Mouse (Mus musculus) heart, postnatal 4 days (tissue): ENCODE measurements around the gene Ryr1. TPM values are rescaled to one million over a fixed set of nuclear protein-coding genes. Genes with fewer than 3 reads are reported as not detected.

ENCODE experiments used
- DNase-seq: peaks from one replicate; pipeline ENCODE4 v3.0.0; 2021
- total RNA-seq, 2 experiments: library from RNA; stranded (reverse); gene quantifications; 2 replicates each; pipeline ENCODE4 v1.2.3; 2021

Gene Ryr1
- total RNA-seq, 2 experiments from 2014 or later, result 0.10 to 0.88 TPM

GRCm38 (mm10) chr7:29031641-29032040, 93.3 kb downstream of the Ryr1 start:
- no peak for DNase-seq

DNA sequence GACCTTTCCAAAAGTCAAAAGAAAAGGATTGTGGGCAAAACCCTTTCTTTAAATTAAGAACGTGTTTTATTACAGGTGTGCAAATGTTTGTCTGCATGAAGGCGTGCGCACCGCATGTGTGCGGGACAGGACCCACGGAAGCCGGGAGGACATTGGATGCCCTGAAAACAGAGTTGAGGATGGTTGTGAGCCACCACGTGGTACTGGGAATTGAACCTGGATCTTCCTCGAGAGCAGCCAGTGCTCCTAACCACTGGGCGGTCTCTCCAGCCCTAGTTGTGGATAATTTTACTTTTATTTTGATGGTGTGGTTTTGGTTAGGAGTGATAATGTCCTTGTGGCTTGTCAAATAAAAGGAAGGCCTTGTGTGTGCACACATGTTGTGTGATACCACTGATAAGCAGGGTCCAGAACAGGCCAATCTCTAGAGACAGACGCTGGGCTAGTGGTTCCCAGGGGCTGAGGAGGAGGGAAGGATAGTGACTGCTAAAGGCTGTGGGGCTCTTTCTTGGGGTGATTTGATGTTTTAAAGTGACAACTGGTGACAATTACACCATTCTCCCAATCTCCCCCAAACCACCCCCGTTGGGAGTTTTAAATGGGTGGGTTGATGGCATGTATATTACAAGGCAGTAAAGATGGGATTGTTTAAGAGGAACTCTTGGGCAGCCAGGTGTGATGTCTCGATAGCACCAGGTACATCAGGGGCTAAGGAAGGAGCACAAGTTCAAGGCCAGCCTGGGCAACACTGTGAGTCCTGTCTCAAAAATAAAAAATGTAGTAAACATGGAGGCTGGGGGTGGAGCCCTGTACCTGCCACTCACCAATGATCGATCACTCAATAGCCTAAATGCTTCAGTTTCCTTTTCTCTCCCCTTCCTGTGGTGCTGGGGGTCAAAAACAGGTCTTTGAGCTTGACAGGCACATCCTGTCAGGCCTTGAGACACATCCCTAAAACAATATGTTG, 95.0 kb downstream of the Ryr1 start:
- no peak for DNase-seq

- no peak for DNase-seq
Measured at GRCm38 (mm10) chr7:29028761-29029160, 96.2 kb downstream of the Ryr1 start.

- DNase-seq, result no peak
Measured at GRCm38 (mm10) chr7:29026811-29027210, 98.2 kb downstream of the Ryr1 start.

- no peak for DNase-seq
Measured at GRCm38 (mm10) chr7:29026195-29026594, 98.8 kb downstream of the Ryr1 start.

- DNase-seq, result no peak
Measured at GRCm38 (mm10) chr7:29025566-29025965, 99.4 kb downstream of the Ryr1 start.

DNA sequence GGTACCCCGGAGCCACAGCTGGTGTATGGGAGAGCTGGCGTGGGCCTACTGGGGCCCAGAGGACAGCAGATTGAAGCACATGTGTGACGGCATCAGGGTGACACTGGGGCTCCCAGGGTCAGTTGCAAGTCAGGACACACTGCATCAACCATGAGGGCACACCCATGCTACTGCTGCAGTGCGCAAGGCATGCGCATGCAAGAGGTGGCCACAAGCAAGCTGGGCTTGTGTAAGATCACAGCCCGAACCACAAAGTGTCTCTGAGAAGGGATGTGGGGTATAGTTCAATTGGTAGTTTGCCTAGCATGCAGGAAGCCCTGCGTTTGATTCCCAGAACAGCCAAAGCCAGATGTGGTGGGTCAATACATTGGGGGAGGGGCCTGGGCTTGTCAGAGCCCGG, 101.5 kb downstream of the Ryr1 start:
- no peak for DNase-seq

- DNase-seq, result no peak
Measured at GRCm38 (mm10) chr7:29022479-29022878, 102.5 kb downstream of the Ryr1 start.

DNA sequence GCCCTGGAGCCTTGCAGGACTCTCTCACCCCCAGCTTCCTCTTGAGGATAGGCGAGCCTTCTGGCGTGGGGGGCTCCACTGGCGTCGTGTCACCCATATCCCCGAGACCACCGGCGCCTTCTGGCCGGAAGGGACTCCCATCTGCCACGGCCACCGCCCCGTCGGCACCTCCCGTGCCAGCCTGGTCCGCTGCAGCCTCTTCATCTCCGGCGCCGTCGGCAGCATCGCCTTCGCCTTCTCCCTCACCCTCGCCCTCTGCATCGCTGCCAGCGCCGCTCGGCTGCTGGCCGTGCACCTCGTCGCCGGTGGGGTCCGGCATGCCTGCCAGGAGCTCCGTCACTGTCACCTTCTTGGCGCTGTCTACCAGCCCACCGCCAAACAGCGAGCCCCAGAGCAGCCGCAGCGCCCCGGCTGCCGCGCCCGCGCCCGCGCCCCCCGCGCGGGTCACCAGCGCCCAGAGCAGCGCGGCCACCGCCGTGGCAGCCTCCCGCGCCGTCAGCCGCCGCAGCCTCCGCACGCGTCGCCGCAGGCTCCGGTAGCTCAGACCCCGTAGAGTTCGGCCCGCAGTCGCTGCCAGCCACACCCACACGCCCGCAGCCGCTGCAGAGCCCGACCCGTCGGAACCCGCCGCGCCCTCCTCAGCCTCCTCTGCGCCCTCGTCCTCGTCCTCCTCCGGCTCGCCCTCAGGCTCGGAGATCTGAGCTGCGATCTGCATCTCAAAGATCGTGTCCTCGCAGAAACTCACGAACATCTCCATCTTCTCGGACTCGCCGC, 105.3 kb downstream of the Ryr1 start:
- DNase-seq, result no peak

- DNase-seq, result no peak
Measured at GRCm38 (mm10) chr7:29017222-29017621, 107.8 kb downstream of the Ryr1 start.

DNA sequence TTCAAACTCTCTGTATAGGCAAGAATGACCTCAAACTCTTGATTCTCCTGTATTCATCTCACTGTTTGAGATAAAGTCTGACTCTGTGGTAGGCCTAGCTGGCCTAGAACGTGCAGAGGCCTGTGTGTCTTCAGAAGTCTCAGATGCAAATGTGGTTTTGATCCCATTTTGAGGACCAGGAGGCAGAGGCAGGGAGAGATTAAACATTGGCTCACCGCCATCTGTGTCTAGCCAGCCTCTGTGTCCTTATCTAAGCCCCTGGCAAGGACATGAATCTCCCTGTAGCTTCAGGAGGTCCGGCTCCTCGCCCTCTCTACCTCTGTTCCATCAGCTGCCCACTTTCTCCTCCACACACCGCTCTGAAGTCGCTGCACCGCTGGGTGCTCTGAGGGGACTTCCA, 108.5 kb downstream of the Ryr1 start:
- no peak for DNase-seq

GRCm38 (mm10) chr7:29014984-29015383, 110.0 kb downstream of the Ryr1 start:
- DNase-seq, result no peak

- no peak for DNase-seq
Measured at GRCm38 (mm10) chr7:29008714-29009113, 116.3 kb downstream of the Ryr1 start.

- no peak for DNase-seq
Measured at GRCm38 (mm10) chr7:29008171-29008570, 116.8 kb downstream of the Ryr1 start.

GRCm38 (mm10) chr7:29007224-29008101, 117.5 kb downstream of the Ryr1 start:
- no peak for DNase-seq

DNA sequence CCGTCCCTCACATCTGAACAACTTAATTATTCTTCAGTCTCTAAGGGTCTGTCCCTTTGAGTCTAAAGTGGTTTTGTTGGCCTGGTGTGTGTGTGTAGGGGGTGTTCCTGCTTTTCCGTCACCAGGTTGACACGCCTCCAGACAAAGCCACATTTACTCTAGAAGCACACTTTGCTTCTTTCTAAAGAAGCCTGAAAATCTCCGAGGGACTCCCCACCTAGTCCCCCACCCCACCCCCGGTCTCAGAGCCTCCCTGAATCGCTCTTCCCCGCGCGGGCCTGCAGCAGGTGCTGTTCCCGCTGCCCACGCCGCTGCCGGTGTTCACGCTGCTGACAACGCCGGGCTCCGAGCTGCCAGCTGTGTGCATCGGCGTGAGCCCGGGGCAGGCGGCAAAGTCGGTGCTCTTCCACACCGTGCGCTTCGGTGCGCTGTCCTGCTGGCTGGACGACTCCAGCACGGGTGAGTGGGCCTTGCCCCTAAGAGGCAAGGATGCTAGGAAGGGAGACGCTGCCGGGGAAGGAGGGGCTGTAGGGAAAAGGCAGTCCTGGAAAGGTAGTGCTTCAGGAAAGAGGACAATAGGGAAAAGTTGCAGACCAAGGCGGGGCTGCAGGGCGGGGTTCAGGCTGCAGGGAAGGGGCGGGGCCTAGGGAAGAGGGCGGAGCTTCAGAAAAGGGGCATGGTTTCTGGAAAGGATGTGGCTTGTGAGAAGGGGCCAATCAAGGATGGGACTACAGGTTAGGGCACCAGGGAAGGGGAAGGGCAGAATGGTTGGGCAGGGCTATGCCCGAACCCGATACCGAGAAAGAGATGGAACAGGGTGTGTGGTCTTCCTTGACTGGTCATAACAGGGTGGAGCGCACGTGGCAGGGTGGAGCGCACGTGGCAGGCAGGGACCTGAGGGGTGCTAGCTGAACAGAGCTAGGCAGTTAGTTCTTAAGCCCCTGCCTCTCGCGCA, 124.1 kb downstream of the Ryr1 start:
- peak; percentile 75 for DNase-seq

GRCm38 (mm10) chr7:28993402-28993801, 131.6 kb downstream of the Ryr1 start:
- DNase-seq, result no peak

GRCm38 (mm10) chr7:28992997-28993396, 132.0 kb downstream of the Ryr1 start:
- DNase-seq, result no peak

DNA sequence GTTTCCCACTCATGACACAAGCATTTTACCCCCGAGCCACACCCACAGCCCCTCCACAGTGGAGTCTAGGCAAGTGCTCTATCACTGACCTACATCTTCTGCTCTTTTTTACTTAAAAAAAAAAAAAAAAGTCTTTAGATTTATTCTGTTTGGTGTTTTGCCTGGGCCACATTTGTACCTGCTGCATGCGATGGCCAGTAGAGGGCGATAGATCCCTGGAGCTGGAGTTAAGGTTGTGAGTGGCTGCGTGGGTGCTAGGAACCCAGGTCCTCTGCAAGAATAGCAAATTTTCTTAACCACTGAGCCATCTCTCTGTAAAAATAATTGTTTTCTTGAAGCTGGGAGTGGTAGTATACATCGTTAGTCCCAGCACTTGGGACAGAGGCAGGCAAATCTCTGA, 133.4 kb downstream of the Ryr1 start:
- no peak for DNase-seq

DNA sequence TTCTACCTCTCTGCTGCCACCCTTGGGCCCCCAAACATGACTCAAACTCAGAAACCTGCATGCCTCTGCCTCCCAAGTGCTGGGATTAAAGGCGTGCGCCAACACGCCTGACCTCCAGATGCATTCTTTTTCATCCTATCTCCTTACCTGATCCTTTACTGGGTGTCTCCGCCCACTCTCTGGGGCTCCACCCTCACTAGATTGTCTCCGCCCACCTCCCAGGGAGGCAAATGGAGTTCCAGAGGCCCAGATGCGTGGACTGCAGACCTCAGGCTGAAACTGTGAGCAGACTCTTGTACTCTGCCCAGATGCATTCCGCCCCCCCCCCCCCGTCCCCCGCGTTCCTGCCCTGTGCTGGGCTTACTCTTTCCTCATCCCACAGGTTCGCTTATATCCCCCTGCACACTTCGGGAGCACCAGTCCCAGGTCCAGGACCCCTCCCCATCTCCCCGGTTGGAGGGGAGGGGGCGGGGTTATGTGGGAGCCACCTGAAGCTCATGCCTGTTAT, 134.2 kb downstream of the Ryr1 start:
- no peak for DNase-seq

GRCm38 (mm10) chr7:28985207-28985606, 139.8 kb downstream of the Ryr1 start:
- no peak for DNase-seq
